Mouse (Mus musculus) ovary, postnatal 14 days (tissue): ENCODE data around the gene Serpinb8.

Source experiments
- DNase-seq: peaks from one replicate; pipeline ENCODE4 v3.0.0; 2022; ENCODE audit warnings: low spot score

Serpinb8 gene

GRCm38 (mm10) chr1:107589691-107590470 lies at the start of gene Serpinb8:
TSS of gene Serpinb8 (plus strand) at chr1:107590006.
- peak; percentile 11 for DNase-seq

GRCm38 (mm10) chr1:107559494-107559893 lies 30.3 kb upstream of the Serpinb8 start:
- DNase-seq, result no peak

- DNase-seq, result no peak
These were observed 27.7 kb upstream of the Serpinb8 start for GRCm38 (mm10) chr1:107562110-107562509.

- DNase-seq, result no peak
These were observed 24.2 kb upstream of the Serpinb8 start for GRCm38 (mm10) chr1:107565644-107566043.

GRCm38 (mm10) chr1:107576094-107576493 lies 13.7 kb upstream of the Serpinb8 start:
- DNase-seq, result no peak

- DNase-seq, result no peak
These were observed 12.3 kb upstream of the Serpinb8 start for GRCm38 (mm10) chr1:107577514-107577913.

GRCm38 (mm10) chr1:107581220-107581619 lies 8.6 kb upstream of the Serpinb8 start:
- no peak for DNase-seq

GRCm38 (mm10) chr1:107582900-107583299 lies 6.9 kb upstream of the Serpinb8 start:
- no peak for DNase-seq

GRCm38 (mm10) chr1:107583958-107584376 lies 5.8 kb upstream of the Serpinb8 start:
- no peak for DNase-seq

GRCm38 (mm10) chr1:107584932-107585331 lies 4.9 kb upstream of the Serpinb8 start:
- DNase-seq, result no peak

GRCm38 (mm10) chr1:107586196-107586595 lies 3.6 kb upstream of the Serpinb8 start:
- DNase-seq, result no peak

GRCm38 (mm10) chr1:107588206-107588605 lies 1.6 kb upstream of the Serpinb8 start:
- DNase-seq, result no peak

- no peak for DNase-seq
These were observed 1.2 kb upstream of the Serpinb8 start for GRCm38 (mm10) chr1:107588642-107589041.

- DNase-seq, result no peak
These were observed 2.8 kb downstream of the Serpinb8 start for GRCm38 (mm10) chr1:107592644-107593043.

- DNase-seq, result no peak
These were observed 3.7 kb downstream of the Serpinb8 start for GRCm38 (mm10) chr1:107593469-107593868.

GRCm38 (mm10) chr1:107596874-107597273 lies 7.1 kb downstream of the Serpinb8 start:
- DNase-seq, result no peak

GRCm38 (mm10) chr1:107598476-107598875 lies 8.7 kb downstream of the Serpinb8 start:
- DNase-seq, result no peak

- DNase-seq, result no peak
These were observed 19.1 kb downstream of the Serpinb8 start for GRCm38 (mm10) chr1:107608942-107609341.

- no peak for DNase-seq
These were observed 24.3 kb downstream of the Serpinb8 start for GRCm38 (mm10) chr1:107614087-107614486.

GRCm38 (mm10) chr1:107622017-107622416 lies 32.2 kb downstream of the Serpinb8 start:
- no peak for DNase-seq

- no peak for DNase-seq
These were observed 46.1 kb downstream of the Serpinb8 start for GRCm38 (mm10) chr1:107635936-107636335.

- DNase-seq, result no peak
These were observed 48.2 kb downstream of the Serpinb8 start for GRCm38 (mm10) chr1:107638056-107638455.

GRCm38 (mm10) chr1:107638459-107638858 lies 48.7 kb downstream of the Serpinb8 start:
- DNase-seq, result no peak
